Mouse (Mus musculus): ENCODE results near the gene Arl5a.

The Arl5a gene

DNA sequence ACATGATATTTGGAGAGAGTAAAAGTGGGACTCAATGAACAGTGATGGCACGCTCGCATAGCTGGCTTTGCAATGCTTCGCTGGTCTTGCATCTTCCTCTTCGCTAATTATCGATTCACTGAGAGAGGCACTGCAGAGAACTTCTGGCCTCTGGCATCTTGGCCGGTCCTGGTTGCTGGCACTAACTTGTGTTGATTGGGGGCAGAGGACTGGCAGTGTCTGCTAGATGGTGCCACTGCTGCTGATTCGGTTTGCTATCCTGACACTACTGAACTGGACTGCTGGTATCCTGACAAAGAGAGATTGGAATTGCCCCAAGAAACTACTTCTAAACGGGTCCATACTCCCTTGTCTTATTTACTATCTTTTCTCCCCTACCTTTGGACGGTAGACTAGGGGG, 63.6 kb downstream of the Arl5a start:
- no peak for DNase-seq (ENCODE audit: low spot score in 2 of 2)

DNA sequence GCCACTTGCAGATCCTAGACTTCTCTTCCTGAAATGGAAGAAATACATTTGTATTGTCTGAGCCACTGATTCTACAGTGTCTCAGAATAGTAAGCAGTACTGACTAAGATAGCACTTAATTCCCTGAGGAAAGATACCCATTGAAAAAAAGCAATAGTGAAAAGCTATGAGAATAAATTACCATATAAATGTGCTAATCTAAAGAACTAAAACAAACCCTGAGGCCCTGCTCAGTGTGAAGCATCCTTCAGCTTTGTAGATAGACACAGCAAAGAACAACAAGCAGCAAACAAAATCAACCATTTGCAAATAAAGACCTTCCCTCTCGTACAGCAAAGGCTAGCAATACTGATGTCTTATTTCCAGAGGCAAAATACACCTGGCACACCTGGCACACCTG, 65.0 kb downstream of the Arl5a start:
- no peak for DNase-seq (ENCODE audit: low spot score in 2 of 2)

- DNase-seq (ENCODE audit: low spot score in 2 of 2), result no peak
These were observed 66.5 kb downstream of the Arl5a start for GRCm38 (mm10) chr2:52358156-52358555.

DNA sequence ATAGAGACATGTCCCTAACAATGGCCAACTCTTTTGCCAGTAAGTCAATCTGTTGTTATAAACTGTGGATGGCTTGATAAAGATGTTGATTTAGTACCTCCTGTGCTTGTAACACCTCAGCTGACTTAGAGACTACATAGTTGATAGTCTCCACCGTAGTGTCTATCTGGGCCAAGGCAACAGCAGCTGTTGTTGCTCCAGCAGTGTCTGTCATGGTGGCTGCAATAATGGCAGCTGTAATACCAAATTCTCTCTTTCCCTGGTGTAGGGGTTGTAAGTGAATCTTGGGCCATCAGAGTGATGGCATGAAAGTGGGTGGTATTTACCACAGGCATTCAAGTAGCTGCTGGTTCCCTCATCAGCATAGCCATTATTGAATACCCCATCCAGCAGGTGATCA, 73.7 kb downstream of the Arl5a start:
- DNase-seq (ENCODE audit: low spot score in 2 of 2), result no peak

All from right cerebral cortex, adult 2 months (tissue).